Mouse (Mus musculus) limb, embryonic 15.5 days (tissue): Measurements from ENCODE around the gene Irs3. TPM values are rescaled to one million over a fixed set of nuclear protein-coding genes. Genes with fewer than 3 reads are reported as not detected.
A peak's percentile ranks its signal among the peaks of the same experiment; 100 is the strongest.

ENCODE experiments used
- ATAC-seq: fragments of 200-750 bp; cut with Nextera tagmentation; 2 replicates; pipeline ENCODE4 v1.8.0; 2017; ENCODE audit warnings: low read depth, moderate TSS enrichment; ENCODE audit not compliant: insufficient number of reproducible peaks, low FRiP score, low TSS enrichment
- H3K27ac ChIP-seq: fragments of 300-500 bp; sonication (generic); 2 replicates; pipeline ENCODE4 v1.5.1; 2015; ENCODE audit warnings: moderate library complexity, mild to moderate bottlenecking, inconsistent platforms
- H3K27me3 ChIP-seq: fragments of 300-500 bp; sonication (generic); 2 replicates; pipeline ENCODE4 v1.6.1; 2015; ENCODE audit warnings: inconsistent platforms
- H3K36me3 ChIP-seq: fragments of 300-500 bp; sonication (generic); 2 replicates; pipeline ENCODE4 v1.6.1; 2015; ENCODE audit warnings: inconsistent platforms
- H3K4me1 ChIP-seq: fragments of 300-500 bp; sonication (generic); 2 replicates; pipeline ENCODE4 v1.6.1; 2015; ENCODE audit warnings: inconsistent platforms
- H3K4me2 ChIP-seq: fragments of 300-500 bp; sonication (generic); 2 replicates; pipeline ENCODE4 v1.6.1; 2015; ENCODE audit warnings: mild to moderate bottlenecking, inconsistent platforms
- H3K4me3 ChIP-seq: fragments of 300-500 bp; sonication (generic); 2 replicates; pipeline ENCODE4 v1.5.1; 2015; ENCODE audit warnings: mild to moderate bottlenecking, inconsistent platforms
- H3K9ac ChIP-seq: fragments of 300-500 bp; sonication (generic); 2 replicates; pipeline ENCODE4 v1.6.1; 2015; ENCODE audit warnings: inconsistent platforms
- H3K9me3 ChIP-seq: fragments of 300-500 bp; sonication (generic); 2 replicates; pipeline ENCODE4 v1.6.1; 2016; ENCODE audit warnings: inconsistent platforms
- WGBS: fragments of 180-500 bp; shearing (Covaris S2); methylation state at CpG from one replicate; pipeline ENCODE4 v1.1.7; 2015; 5-methylcytosine and 5-hydroxymethylcytosine counted together
- polyA plus RNA-seq: library from polyadenylated mRNA; unstranded; fragments of >200 nt; fragmentation: Nextera tagmentation; extraction: Ambion mirVana; gene quantifications from 2 replicates; pipeline ENCODE4 v1.2.1, GENCODE M21; 2015

The Irs3 gene
- 0.19 and 0.38 TPM in 2 replicates for polyA plus RNA-seq

DNA sequence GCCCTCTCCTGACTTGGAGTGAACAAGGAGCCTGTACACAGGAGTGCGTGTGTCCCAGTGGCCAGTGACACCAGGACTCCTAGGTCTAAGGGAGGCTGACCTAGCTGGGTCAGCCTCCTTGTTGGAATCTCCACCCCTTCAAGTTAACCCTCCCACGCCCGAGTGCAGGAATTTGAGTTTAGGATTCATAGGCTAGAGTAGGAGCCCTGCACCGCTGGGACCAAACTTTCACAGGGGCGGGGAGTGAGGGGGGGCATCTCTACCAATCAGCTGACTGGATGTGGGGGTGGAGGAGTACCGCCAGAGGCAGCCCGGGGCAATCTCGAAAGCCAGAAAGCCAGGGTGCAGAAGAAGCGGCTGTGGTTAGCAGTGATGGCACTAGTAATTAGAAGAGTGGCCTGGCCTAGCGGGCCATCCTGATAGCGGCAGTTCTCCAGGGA, at the start of gene Irs3:
TSS of gene Irs3 (minus strand) at position 63 of the 440 bp plus-strand sequence.
- Histone ChIP-seq H3K27me3 (peaks cover 36% of the 10 kb centered on the region), H3K4me2 (peak within 1 kb of the TSS; percentile 46), H3K27ac (no peak within 1 kb of the TSS), H3K4me3 (peak within 1 kb of the TSS; percentile 29), H3K9me3 (no peaks in the 10 kb centered on the region), H3K4me1 (peaks cover 49% of the 10 kb centered on the region), H3K9ac (no peak within 1 kb of the TSS), H3K36me3 (peaks cover 22% of the 10 kb centered on the region)
- ATAC-seq, result no peak
- 22% methylated on average over 11 of the region's 11 CpGs for WGBS

DNA sequence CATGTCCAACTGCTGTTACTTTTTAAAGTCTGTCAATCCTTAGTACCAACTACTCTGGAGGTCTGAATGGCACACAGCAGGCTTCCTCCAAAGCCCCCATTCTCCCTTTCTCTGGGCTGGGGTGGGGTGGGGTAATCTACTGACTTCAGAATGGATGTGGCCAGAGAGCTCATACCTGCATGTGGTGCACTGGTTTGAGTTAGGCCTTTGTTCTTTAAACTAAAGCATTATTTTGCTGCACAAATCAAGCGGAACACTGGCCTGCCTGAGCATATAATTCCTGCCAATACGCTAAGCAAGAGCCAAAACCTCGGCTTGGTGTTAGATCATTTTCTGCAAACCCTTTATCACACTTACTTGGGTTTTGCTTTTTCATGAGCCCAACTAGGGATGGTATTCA, 49.3 kb upstream of the Irs3 start:
- H3K27ac ChIP-seq, result no peak overlapping the region
- no peaks in the 10 kb centered on the region for H3K9me3 ChIP-seq
- no peaks in the 10 kb centered on the region for H3K4me1 ChIP-seq
- no peaks in the 10 kb centered on the region for H3K36me3 ChIP-seq
- no peak overlapping the region for H3K4me2 ChIP-seq
- ATAC-seq, result no peak
- no peak overlapping the region for H3K4me3 ChIP-seq
- WGBS, result 67% methylated on average over 3 of the region's 3 CpGs
- no peaks in the 10 kb centered on the region for H3K27me3 ChIP-seq
- H3K9ac ChIP-seq, result no peak overlapping the region

DNA sequence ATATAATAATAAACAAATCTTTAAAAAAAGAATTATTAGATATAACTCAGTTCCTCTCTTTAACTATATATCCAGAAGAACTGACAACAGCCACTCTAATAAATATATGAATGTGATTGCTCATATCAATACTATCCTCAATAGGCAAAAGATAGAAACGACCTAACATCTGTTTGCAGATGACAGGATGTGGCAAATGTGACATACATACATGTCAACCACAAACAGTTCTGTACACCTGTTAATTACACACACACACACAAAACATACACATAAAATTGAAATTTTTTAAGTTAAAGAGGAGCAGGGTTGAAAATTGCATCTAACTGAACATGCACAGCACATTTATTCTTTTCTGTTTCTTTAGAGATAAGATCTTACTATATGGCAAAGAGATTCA, 46.4 kb upstream of the Irs3 start:
- Histone ChIP-seq H3K36me3 (no peaks in the 10 kb centered on the region), H3K4me1 (no peaks in the 10 kb centered on the region), H3K4me3 (no peak overlapping the region), H3K9me3 (no peaks in the 10 kb centered on the region), H3K27ac (no peak overlapping the region), H3K27me3 (no peaks in the 10 kb centered on the region), H3K9ac (no peak overlapping the region), H3K4me2 (no peak overlapping the region)
- no peak for ATAC-seq
- 63% methylated on average over 1 of the region's 1 CpGs for WGBS

DNA sequence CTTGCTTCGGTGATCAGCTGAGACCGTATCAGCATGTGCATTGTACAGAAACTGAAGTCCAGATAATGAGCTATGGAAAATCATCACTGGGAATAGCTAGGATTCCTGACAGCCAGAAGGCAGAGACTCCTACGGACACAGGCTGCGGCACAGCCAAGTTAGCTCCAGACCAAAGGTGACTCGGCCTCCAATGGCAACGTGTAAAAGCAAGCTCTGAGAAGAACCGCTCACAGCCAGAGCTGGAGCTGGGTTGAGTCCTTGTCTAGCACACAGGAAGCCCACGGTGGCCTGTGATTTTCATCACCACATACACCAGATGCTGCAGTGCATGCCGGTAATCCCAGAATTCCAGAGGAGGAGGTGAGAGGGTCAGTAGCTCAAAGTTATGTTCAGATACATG, 45.0 kb upstream of the Irs3 start:
- WGBS, result 58% methylated on average over 9 of the region's 9 CpGs
- H3K4me2 ChIP-seq, result no peak overlapping the region
- no peaks in the 10 kb centered on the region for H3K4me1 ChIP-seq
- no peak for ATAC-seq
- H3K9ac ChIP-seq, result no peak overlapping the region
- H3K4me3 ChIP-seq, result no peak overlapping the region
- H3K27ac ChIP-seq, result no peak overlapping the region
- H3K36me3 ChIP-seq, result no peaks in the 10 kb centered on the region
- H3K27me3 ChIP-seq, result no peaks in the 10 kb centered on the region
- H3K9me3 ChIP-seq, result no peaks in the 10 kb centered on the region

DNA sequence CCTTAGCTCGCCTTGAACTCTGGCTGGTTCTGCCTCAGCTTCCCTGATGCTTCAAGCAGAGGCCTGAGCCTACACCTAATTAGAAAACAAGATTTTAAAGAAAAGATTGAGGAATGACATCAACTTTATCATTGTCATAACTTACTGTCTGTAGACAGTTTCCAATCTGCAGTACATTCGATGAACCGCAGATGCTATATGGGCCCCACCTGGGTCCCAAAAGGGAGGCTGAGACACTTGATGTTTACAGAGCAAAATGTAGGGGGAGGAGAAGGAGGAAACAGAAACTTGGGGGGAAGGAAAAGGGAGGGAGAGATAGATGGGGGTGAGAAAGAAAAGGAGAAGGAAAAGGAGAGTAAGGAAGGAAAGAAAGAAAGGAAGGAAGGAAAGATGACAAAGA, 44.5 kb upstream of the Irs3 start:
- WGBS, result 76% methylated on average over 3 of the region's 3 CpGs
- peaks cover 5% of the 10 kb centered on the region; the same call in 1 of the 2 replicates for H3K4me1 ChIP-seq
- no peak for ATAC-seq
- H3K36me3 ChIP-seq, result no peaks in the 10 kb centered on the region
- no peak overlapping the region for H3K4me3 ChIP-seq
- H3K27ac ChIP-seq, result no peak overlapping the region
- no peak overlapping the region for H3K4me2 ChIP-seq
- H3K27me3 ChIP-seq, result no peaks in the 10 kb centered on the region
- H3K9me3 ChIP-seq, result no peaks in the 10 kb centered on the region
- no peak overlapping the region for H3K9ac ChIP-seq

DNA sequence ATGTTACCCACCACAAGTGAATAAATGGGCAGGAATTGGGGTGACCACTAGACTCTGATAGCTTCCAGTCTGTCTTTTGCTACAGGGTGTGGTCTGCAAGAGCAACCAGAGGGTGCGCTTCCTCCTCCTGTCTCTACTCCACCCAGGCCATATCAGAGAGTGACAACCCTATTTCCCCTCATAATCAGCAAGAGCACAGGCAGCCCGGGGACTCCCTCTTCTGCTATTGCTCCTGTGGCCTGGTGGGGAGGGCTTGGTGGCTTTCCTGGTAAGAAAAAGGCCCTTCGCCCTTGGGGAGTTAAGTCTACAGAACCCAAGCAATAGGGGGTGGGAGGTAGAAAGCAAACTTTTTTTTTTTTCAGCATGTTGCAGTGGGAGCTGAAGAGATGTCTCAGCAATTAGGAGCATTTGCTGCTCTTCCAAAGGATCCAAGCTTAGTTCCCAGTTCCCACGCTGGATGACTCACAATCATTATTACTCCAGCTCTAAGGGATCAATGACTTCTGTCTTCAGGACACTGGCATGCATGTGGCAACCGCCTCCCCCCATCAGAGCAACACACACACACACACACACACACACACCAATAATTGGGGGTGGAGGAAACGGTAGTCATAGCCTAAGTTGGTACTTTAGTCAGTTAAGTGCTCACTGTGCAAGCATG, 40.7 kb upstream of the Irs3 start:
- H3K9me3 ChIP-seq, result no peaks in the 10 kb centered on the region
- no peak overlapping the region for H3K9ac ChIP-seq
- H3K4me3 ChIP-seq, result no peak overlapping the region
- no peak overlapping the region for H3K4me2 ChIP-seq
- peaks cover 19% of the 10 kb centered on the region for H3K4me1 ChIP-seq
- no peak overlapping the region for H3K27ac ChIP-seq
- ATAC-seq, result no peak
- no peaks in the 10 kb centered on the region for H3K36me3 ChIP-seq
- no peaks in the 10 kb centered on the region for H3K27me3 ChIP-seq
- WGBS, result 81% methylated on average over 6 of the region's 6 CpGs

DNA sequence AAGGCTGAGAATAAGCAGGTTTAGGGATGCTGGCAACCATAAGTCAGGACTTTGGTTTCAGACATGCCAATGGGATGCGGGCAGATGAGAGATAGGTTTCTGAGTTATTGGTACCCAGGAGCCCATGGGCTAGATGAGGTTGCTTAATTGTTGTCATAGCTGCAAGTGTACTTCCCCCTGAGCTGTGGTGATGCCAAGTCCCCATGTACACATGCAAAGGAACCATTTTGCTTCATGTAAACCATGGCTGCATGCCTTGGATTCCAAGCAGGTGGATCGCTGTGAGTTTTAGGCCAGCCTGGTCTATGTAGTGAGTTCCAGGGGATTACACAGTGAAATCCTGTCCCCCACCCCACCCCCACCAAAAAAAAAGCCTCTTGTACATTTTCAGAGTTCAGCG, 40.1 kb upstream of the Irs3 start:
- peaks cover 19% of the 10 kb centered on the region for H3K4me1 ChIP-seq
- H3K36me3 ChIP-seq, result no peaks in the 10 kb centered on the region
- no peak overlapping the region for H3K27ac ChIP-seq
- no peak overlapping the region for H3K9ac ChIP-seq
- H3K27me3 ChIP-seq, result no peaks in the 10 kb centered on the region
- ATAC-seq, result no peak
- no peaks in the 10 kb centered on the region for H3K9me3 ChIP-seq
- no peak overlapping the region for H3K4me2 ChIP-seq
- WGBS, result 95% methylated on average over 3 of the region's 3 CpGs
- no peak overlapping the region for H3K4me3 ChIP-seq

DNA sequence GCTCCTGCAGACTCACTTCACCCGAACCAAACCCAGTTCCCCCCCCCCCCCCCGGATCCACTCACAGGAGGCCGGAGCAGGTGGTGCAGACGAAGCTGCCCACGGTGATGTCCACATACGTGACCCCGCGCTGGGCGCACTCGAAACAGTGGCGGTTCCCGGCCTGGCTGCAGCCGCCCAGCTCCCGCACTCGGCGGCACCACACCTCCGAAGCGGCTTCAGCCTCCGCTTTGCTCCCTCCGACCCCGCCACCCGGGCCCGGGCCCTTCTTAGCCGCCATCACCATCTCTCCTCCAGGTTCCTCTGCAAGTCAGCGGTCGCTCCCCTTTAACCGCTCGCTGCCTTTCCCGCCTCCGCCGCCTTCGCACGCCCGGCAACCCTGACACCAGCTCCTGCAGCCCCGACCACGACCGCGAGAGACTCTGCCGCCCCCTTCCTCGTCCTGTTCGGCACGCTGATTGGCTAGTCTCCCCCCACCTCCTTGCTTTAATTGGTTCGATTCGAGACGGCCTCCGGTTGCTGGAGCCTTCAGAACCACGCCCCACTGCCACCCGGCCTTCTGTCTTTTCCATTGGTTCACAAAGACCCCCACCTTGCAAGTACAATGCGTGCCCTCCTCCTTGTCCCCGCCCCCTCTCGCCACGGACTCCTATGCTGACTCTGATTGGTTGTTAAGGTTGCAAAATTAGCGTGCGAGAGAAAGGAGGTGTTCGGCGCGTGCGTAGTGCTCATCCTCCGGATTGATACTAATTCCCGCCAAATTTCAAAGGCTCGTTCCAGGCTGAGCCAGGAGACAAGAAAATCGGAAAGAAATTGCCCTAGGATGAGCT, 39.0 kb upstream of the Irs3 start, which contains the start of gene Agfg2:
TSS of gene Agfg2 (minus strand) at position 433 of the 830 bp plus-strand sequence.
- Histone ChIP-seq H3K27ac (peak within 1 kb of the TSS; percentile 77), H3K4me2 (peak within 1 kb of the TSS; percentile 94), H3K36me3 (no peaks in the 10 kb centered on the region), H3K4me3 (peak within 1 kb of the TSS; percentile 78), H3K9me3 (no peaks in the 10 kb centered on the region), H3K9ac (peak within 1 kb of the TSS; percentile 62), H3K4me1 (peaks cover 19% of the 10 kb centered on the region), H3K27me3 (no peaks in the 10 kb centered on the region)
- ATAC-seq, result peak; percentile 99
- WGBS, result under 1% methylated on average over 57 of the region's 62 CpGs

DNA sequence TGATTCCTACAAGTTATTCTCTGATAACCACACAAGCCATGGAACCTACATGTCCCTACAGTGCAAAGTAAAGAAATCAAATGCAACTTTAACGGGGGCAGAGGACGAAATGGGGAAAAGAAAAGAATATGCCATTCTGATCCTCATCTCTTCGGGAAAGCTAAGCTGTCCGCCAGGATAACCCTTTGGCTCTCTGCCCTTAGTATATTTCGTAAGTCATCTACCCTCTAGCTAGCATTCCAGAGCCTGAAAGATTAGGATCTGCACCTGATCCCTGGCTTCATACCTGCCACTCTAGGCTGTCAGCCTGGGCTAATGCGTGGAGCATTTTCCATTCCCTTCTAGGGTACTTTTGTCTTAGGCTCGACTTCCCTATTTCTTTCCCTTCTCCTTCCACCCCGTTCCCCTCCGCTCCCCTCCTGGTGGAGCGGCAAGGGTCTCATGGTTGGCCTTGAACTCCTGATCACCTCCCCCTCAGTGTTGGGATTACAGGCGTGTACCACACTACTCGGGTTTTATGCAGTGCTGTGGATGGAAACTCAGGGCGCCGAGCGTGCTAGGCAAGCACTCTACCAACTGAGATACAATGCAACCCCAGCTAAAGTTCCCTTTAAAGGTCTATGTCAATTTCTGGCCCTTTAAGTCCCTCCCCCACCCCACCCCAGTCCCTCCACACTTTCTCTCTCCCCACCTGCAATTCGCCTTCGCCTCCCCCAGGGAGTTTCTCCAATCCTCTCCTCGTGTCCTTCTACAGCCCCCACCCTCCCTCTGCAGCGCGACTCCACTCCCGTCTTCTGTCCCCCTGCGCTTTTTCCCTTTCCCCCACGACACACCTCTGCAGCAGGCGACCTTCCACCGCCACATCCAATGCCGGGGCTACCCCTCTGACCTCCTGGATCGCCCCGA, 38.1 kb upstream of the Irs3 start:
- peaks cover 19% of the 10 kb centered on the region for H3K4me1 ChIP-seq
- no peaks in the 10 kb centered on the region for H3K27me3 ChIP-seq
- H3K4me3 ChIP-seq, result peak overlapping the region; percentile 78
- peak overlapping the region; percentile 62 for H3K9ac ChIP-seq
- H3K4me2 ChIP-seq, result peak overlapping the region; percentile 94
- H3K36me3 ChIP-seq, result no peaks in the 10 kb centered on the region
- ATAC-seq, result no peak
- no peak overlapping the region for H3K27ac ChIP-seq
- 11% methylated on average over 28 of the region's 28 CpGs for WGBS
- no peaks in the 10 kb centered on the region for H3K9me3 ChIP-seq

DNA sequence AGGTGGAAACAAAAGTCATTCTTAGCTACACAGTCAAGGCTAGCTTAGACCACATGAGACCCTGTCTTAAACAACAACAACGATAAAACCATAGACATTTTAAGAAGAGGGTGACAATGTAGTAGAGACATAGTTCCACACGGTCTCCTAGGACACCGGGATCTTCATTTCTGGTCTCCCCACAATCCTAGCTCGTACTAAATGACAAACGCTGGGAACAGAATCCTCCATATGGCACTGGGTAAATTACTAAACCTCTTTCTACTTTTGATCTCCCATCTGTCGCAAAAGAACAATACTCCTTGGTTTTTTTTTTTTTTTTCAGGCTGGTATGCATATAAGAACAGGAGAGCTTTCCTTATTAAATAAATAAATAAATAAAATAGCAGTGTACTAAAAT, 37.0 kb upstream of the Irs3 start:
- ATAC-seq, result no peak
- H3K27me3 ChIP-seq, result no peaks in the 10 kb centered on the region
- 85% methylated on average over 6 of the region's 6 CpGs for WGBS
- H3K4me3 ChIP-seq, result no peak overlapping the region
- H3K4me1 ChIP-seq, result peaks cover 19% of the 10 kb centered on the region
- H3K9ac ChIP-seq, result no peak overlapping the region
- no peak overlapping the region for H3K4me2 ChIP-seq
- H3K9me3 ChIP-seq, result no peaks in the 10 kb centered on the region
- H3K27ac ChIP-seq, result no peak overlapping the region
- H3K36me3 ChIP-seq, result no peaks in the 10 kb centered on the region

DNA sequence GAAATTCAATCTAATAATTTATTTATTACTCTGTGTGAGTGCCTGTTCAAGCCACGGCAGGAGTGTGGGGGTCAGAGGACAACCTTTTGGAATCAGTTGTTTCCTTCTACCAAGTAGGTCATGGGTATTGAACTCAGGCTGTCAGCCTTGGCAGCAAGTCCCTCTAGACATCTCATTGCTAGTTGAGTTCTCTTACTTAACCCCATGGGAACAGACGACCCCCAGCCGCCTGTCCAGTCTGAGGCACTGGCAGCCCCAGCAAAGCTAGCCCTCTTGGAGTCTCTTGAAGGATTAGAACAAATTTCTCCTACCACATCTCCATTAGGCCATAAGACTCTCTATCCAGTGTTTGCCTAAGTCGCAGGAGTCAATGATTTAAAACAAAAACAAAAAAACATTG, 34.2 kb upstream of the Irs3 start:
- Histone ChIP-seq H3K27ac (no peak overlapping the region), H3K4me1 (peaks cover 12% of the 10 kb centered on the region), H3K27me3 (no peaks in the 10 kb centered on the region), H3K4me3 (no peak overlapping the region), H3K9ac (no peak overlapping the region), H3K4me2 (no peak overlapping the region), H3K36me3 (no peaks in the 10 kb centered on the region; the same call in 1 of the 2 replicates), H3K9me3 (no peaks in the 10 kb centered on the region)
- ATAC-seq, result no peak
- 78% methylated on average over 4 of the region's 4 CpGs for WGBS
